Mouse (Mus musculus): ENCODE measurements around the gene Slc25a21. TPM values are rescaled to one million over a fixed set of nuclear protein-coding genes. Genes with fewer than 3 reads are reported as not detected.

Slc25a21 gene
- polyA plus RNA-seq, 1 experiment from 2014 or later, result 0.13 TPM

DNA sequence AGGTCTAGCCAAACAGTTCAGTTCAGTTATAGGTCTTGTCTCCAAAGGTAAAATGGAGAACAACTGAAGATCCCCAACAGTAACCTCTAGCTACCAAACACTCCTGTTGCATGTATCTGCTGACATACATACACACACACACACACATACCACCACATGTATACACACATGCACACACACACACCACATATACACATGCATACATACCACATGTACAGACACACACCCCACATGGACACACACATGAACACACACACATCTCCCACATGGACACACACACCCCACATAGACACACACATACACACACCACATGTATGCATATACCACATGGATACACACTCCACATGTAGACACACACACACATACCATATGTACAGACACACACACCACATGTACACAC, 997 bp upstream of the Slc25a21 start:
- peaks cover 13% of the 10 kb centered on the region for H3K27me3 ChIP-seq (ENCODE audit: insufficient read depth, low read length)
- no peak overlapping the region for H3K27ac ChIP-seq (ENCODE audit: low read depth)
- no peak overlapping the region for H3K4me3 ChIP-seq (ENCODE audit: low read depth, low read length)
- DNase-seq, result no peak
- no peaks in the 10 kb centered on the region for H3K4me1 ChIP-seq (ENCODE audit: insufficient read depth)
- no peaks in the 10 kb centered on the region for H3K36me3 ChIP-seq (ENCODE audit: insufficient read depth)
- no peak for TF ChIP-seq CTCF (IDR thresholded peaks at IDR 0.05; ENCODE audit: low read depth)
- no peak overlapping the region for H3K4me2 ChIP-seq
- no peaks in the 10 kb centered on the region for H3K9me3 ChIP-seq (ENCODE audit: low read depth, low read length)
- H3K9ac ChIP-seq, result no peak overlapping the region
- no peak for ATAC-seq (ENCODE audit: insufficient read depth)

- peak overlapping the region; percentile 30; the same call in 1 of the 2 replicates for H3K27ac ChIP-seq (ENCODE audit: low read depth)
- no peaks in the 10 kb centered on the region for H3K4me1 ChIP-seq (ENCODE audit: insufficient read depth)
- peaks cover 13% of the 10 kb centered on the region for H3K27me3 ChIP-seq (ENCODE audit: insufficient read depth, low read length)
- no peak for TF ChIP-seq CTCF (IDR thresholded peaks at IDR 0.05; ENCODE audit: low read depth)
- peak overlapping the region; percentile 53 for H3K4me3 ChIP-seq (ENCODE audit: low read depth, low read length)
- H3K9ac ChIP-seq, result peak overlapping the region; percentile 60
- peak overlapping the region; percentile 89 for H3K4me2 ChIP-seq
- DNase-seq (peak; percentile 63), ATAC-seq (ENCODE audit: insufficient read depth) (peak; percentile 67)
- under 1% methylated on average over 59 of the region's 59 CpGs for WGBS
- H3K36me3 ChIP-seq (ENCODE audit: insufficient read depth), result no peaks in the 10 kb centered on the region
- H3K9me3 ChIP-seq (ENCODE audit: low read depth, low read length), result no peaks in the 10 kb centered on the region
Observed at GRCm38 (mm10) chr12:57196608-57197362, 487 bp downstream of the Slc25a21 start.

DNA sequence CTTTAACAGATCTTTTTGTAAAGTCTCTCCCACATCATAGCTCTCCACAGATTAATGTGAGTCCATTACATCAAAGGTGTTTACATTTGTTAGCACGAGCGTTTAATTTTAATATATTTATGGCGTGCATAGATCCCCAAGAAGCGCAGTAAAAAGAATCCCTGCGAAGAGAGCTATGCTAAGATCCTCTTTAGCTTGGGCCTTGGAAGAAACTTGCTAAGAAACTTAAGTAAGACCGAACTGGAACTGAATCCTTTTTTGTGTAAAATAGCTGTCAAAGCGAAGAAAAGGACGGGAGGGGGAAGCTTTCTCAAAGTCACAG, 1.0 kb downstream of the Slc25a21 start:
- Histone ChIP-seq H3K36me3 (ENCODE audit: insufficient read depth) (no peaks in the 10 kb centered on the region), H3K27ac (ENCODE audit: low read depth) (no peak overlapping the region), H3K4me3 (ENCODE audit: low read depth, low read length) (peak overlapping the region; percentile 53), H3K27me3 (ENCODE audit: insufficient read depth, low read length) (peaks cover 13% of the 10 kb centered on the region), H3K4me1 (ENCODE audit: insufficient read depth) (no peaks in the 10 kb centered on the region), H3K9me3 (ENCODE audit: low read depth, low read length) (no peaks in the 10 kb centered on the region), H3K4me2 (peak overlapping the region; percentile 89), H3K9ac (peak overlapping the region; percentile 60)
- no peak for ATAC-seq (ENCODE audit: insufficient read depth)
- no peak for TF ChIP-seq CTCF (IDR thresholded peaks at IDR 0.05; ENCODE audit: low read depth)
- WGBS, result 15% methylated on average over 8 of the region's 8 CpGs
- no peak for DNase-seq

DNA sequence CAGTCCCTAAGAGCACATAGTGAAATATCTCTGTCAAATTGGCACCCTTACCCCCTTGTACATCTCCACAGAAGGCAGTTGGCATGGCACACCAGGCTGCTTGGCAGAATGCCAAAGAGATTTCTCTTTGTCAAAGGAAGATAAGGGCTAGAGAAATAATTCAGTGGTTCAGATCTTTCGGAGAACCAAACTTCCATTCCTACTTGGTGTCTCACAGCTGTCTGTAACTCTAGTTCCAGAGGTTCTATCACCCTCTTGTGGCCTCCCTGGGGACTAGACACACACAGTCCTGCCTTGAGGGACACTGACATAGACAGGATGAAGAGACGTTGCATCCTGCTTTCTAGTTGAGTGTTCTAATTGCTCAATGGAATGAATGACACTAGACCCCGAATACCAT, 2.7 kb downstream of the Slc25a21 start:
- Histone ChIP-seq H3K27me3 (ENCODE audit: insufficient read depth, low read length) (peaks cover 13% of the 10 kb centered on the region), H3K4me3 (ENCODE audit: low read depth, low read length) (no peak overlapping the region), H3K4me2 (no peak overlapping the region), H3K9ac (no peak overlapping the region), H3K9me3 (ENCODE audit: low read depth, low read length) (no peaks in the 10 kb centered on the region), H3K4me1 (ENCODE audit: insufficient read depth) (no peaks in the 10 kb centered on the region), H3K27ac (ENCODE audit: low read depth) (no peak overlapping the region), H3K36me3 (ENCODE audit: insufficient read depth) (no peaks in the 10 kb centered on the region)
- 26% methylated on average over 3 of the region's 3 CpGs for WGBS
- TF ChIP-seq CTCF (IDR thresholded peaks at IDR 0.05; ENCODE audit: low read depth), result peak; percentile 53
- DNase-seq (peak; percentile 51), ATAC-seq (ENCODE audit: insufficient read depth) (peak; percentile 51; the same call in 1 of the 2 replicates)

DNA sequence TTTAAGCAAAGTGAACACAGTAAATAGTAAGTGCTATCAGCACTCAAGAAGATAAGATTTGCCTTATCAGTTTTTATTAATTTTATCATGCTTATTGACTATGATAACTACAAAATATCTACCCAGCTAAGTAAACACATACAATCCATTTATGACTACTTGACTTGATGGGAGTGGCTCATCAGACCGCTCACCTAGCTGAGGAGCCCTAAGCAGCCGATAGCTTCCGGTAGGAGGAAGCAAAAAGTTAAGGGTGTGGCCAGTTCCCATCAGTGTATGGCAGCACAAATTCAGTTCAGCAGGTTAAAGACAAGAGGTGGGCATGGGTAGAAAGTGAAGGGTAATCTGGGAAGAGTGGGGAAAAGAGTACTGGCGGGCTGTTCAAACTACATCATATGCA, 10.2 kb downstream of the Slc25a21 start:
- DNase-seq, result no peak
- H3K36me3 ChIP-seq (ENCODE audit: insufficient read depth), result no peaks in the 10 kb centered on the region
- 75% methylated on average over 4 of the region's 4 CpGs for WGBS
- no peak overlapping the region for H3K27ac ChIP-seq (ENCODE audit: low read depth)
- ATAC-seq (ENCODE audit: insufficient read depth), result no peak
- H3K4me1 ChIP-seq (ENCODE audit: insufficient read depth), result no peaks in the 10 kb centered on the region
- no peak overlapping the region for H3K4me3 ChIP-seq (ENCODE audit: low read depth, low read length)
- H3K9ac ChIP-seq, result no peak overlapping the region
- no peak for TF ChIP-seq CTCF (IDR thresholded peaks at IDR 0.05; ENCODE audit: low read depth)
- H3K4me2 ChIP-seq, result no peak overlapping the region
- no peaks in the 10 kb centered on the region for H3K27me3 ChIP-seq (ENCODE audit: insufficient read depth, low read length)
- no peaks in the 10 kb centered on the region for H3K9me3 ChIP-seq (ENCODE audit: low read depth, low read length)

DNA sequence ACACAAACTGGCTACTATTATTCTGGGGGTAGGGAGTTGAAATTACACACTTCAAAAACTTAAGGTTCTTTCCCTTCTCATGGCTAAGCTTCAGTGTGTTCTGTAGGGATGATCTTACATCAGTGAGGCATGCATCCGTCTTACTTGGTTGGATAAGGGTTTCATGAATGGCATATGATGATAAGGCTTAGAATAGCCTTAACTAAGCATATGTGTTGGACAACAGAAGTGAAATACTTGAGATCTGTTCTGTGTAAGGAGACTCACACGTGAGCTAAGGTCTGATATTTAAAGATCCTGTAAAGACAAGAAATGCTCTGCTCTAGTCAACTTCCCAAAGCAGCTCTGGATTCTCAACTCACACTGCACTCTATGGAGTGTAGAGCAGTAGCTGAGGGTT, 11.1 kb downstream of the Slc25a21 start:
- no peaks in the 10 kb centered on the region for H3K9me3 ChIP-seq (ENCODE audit: low read depth, low read length)
- no peak for TF ChIP-seq CTCF (IDR thresholded peaks at IDR 0.05; ENCODE audit: low read depth)
- H3K9ac ChIP-seq, result no peak overlapping the region
- DNase-seq, result no peak
- WGBS, result 65% methylated on average over 2 of the region's 2 CpGs
- H3K4me3 ChIP-seq (ENCODE audit: low read depth, low read length), result no peak overlapping the region
- H3K36me3 ChIP-seq (ENCODE audit: insufficient read depth), result no peaks in the 10 kb centered on the region
- H3K4me2 ChIP-seq, result no peak overlapping the region
- H3K4me1 ChIP-seq (ENCODE audit: insufficient read depth), result no peaks in the 10 kb centered on the region
- H3K27me3 ChIP-seq (ENCODE audit: insufficient read depth, low read length), result no peaks in the 10 kb centered on the region
- no peak for ATAC-seq (ENCODE audit: insufficient read depth)
- no peak overlapping the region for H3K27ac ChIP-seq (ENCODE audit: low read depth)

DNA sequence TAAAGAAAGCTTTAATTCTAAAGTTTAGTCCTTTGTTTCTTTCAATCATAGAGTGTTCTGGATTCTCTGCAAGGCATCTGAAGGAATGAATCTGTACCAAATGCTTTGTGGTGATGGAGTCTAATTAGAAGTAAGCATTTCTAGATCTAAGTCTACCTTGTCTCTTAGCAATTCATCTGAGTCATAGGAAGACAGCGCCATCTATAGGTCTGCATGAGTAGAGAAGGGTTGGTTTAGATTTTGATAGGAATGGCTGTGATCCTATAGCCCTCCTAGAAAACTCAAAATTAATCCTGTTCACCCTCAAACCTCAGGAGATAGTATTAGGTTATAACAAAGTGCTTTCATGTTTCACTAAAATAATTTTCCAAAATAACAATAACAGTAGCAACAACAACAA, 11.8 kb downstream of the Slc25a21 start:
- no peak overlapping the region for H3K9ac ChIP-seq
- H3K4me2 ChIP-seq, result no peak overlapping the region
- no peaks in the 10 kb centered on the region for H3K4me1 ChIP-seq (ENCODE audit: insufficient read depth)
- no peak overlapping the region for H3K27ac ChIP-seq (ENCODE audit: low read depth)
- no peaks in the 10 kb centered on the region for H3K9me3 ChIP-seq (ENCODE audit: low read depth, low read length)
- H3K27me3 ChIP-seq (ENCODE audit: insufficient read depth, low read length), result no peaks in the 10 kb centered on the region
- no peak for ATAC-seq (ENCODE audit: insufficient read depth)
- TF ChIP-seq CTCF (IDR thresholded peaks at IDR 0.05; ENCODE audit: low read depth), result peak; percentile 61
- H3K4me3 ChIP-seq (ENCODE audit: low read depth, low read length), result no peak overlapping the region
- WGBS, result 0% methylated on average over 1 of the region's 1 CpGs
- no peaks in the 10 kb centered on the region for H3K36me3 ChIP-seq (ENCODE audit: insufficient read depth)
- peak; percentile 44 for DNase-seq
